Mouse (Mus musculus) c-Kit-positive CD71-negative TER-119-negative erythroid progenitor cells, embryonic 14.5 days (primary cell): Measurements from ENCODE around the gene Scn2b.

Experiments
- DNase-seq: peaks from one replicate; pipeline ENCODE4 v3.0.0-alpha.2; 2013; ENCODE audit warnings: low read depth

Gene Scn2b

GRCm38 (mm10) chr9:45119954-45120530 lies 2.5 kb downstream of the Scn2b start:
- DNase-seq: no peak

DNA sequence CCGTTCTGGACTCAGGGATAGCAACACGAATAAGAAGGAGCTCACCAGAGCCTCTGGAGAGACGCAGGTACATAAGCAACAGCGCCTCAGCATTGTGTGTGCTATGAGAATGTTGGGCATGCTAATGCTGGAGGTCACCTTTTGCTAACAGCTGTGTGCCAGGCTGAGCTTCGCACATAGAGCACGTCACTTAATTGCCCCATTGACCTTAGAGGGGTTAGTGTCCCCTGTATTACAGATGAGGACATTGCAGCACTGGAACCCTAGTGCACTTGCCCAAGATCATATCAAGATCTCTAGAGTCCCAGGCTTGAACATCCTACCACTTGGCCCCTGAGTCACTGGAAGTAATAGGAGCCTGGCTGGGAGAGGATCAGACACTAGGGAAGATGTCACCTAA lies 3.0 kb downstream of the Scn2b start:
- no peak for DNase-seq

DNA sequence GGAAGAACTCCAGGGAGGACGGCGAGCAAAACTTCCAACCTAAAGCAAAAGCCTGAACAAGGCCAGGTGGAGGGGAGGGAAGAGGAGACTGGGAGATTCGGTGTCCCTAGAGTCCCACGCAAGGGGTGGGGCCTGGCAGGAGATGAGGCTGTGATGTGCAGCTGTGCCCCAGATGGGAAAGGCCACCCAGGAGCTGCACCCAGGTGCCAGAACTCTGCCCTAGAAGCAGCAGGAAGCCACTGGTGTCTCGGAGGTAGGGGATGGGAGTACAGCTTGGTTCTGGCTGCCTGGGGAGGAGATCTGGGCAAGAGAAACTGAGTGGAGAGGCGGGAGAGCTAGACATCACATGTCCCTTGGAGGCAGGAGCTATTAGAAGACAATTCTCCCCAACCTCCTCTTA lies 3.4 kb downstream of the Scn2b start:
- DNase-seq: no peak

DNA sequence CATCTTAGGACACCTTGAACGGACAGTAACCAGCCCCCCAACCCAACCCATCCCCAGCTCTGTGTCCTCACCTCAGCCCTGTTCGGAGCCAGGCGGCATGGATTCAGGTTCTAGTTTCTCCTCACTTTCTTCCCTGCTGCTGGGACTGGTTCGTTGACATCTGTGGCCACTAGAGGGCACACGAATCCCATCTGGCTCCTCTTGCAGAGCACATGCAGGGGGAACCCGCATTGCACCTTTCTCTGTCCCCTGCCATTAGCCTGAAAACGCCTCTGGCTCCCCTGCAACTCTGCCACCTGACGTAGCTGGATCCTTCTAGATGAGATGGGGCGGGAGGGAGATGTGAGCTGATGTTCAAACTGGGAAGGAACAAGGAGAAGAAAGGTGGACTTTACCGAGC lies 4.2 kb downstream of the Scn2b start:
- peak; percentile 62 for DNase-seq

DNA sequence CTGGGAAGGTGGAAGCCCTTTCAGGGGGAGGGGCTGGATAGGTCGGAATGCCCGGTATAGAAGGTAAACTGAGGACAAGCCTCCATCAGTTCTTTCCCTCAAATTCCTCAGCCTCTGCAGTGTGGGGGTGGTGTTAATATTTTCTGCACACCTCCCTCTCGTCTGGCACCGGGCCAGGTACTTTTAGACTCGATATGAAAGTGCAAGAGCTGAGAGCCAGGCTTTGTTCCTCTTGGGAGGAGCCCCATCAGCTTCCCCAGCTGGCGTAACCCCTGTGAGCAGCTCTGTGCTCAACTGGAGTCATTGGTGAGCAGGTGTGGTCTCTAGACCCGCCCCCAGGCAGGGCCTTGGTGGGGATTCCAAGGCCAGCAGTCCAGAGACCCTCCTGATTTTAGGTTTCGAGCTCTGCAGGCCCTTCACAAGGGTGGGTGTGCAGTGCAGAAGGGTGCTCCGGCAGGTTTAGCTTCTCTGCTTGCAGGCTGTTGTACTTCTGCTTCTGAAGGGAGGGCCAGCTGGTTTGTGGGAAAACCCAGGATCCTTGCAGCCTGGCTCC lies 4.7 kb downstream of the Scn2b start:
- no peak for DNase-seq

DNA sequence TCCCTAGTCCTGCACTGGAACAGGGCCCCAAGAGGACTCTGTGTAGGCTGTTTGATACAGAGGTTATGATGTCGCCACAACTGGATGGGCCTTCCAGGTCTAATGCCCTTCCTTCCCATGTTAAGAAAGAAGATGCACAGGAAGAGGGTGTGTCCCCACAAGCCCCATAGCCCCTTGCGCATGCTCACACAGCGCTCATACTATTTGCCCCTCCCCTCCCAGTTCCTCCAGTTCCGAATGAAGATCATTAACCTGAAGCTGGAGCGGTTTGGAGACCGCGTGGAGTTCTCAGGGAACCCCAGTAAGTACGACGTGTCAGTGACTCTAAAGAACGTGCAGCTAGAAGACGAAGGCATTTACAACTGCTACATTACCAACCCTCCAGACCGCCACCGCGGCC lies 7.6 kb downstream of the Scn2b start:
- DNase-seq: no peak

DNA sequence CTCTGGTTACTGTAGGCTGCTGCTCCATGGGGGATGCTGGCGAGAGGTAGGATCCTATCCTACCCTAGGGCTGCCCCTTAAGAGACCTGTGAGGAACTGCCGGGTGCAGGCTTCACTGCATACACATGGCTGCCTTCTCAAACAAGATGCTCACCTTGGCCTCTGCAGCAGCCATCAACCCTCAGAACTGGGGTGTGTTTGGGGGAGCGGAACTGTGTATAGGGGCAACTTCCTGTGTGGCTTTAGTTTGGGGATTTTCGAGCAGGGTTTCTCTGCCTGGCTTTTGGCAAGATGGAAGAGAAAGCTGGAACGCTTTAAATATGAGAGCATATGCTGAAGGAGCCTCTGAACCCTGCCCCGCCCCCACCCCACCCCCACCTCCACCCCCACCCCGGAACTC lies 9.4 kb downstream of the Scn2b start:
- no peak for DNase-seq

DNA sequence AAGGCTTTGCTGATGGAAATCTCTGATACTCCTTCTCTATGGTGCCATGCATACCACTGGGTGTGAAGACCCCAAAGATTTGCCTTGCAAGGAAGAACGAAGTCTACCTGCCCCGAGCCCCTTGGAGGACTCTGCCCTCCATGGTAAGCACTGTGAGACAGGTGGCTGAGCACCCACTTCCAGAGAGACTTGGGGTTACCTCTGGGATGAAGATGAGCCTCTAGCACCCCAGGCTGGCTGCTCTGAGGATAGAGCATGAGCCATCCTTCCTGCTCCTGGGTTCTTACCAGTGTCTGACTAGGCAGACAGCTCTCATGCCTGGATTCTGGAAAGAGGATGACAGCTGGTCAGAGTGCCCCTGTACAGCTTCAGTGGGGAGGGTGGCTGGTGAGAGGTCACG lies 12.5 kb downstream of the Scn2b start:
- DNase-seq: no peak

- no peak for DNase-seq
Observed at GRCm38 (mm10) chr9:45133484-45134310, 16.1 kb downstream of the Scn2b start.

DNA sequence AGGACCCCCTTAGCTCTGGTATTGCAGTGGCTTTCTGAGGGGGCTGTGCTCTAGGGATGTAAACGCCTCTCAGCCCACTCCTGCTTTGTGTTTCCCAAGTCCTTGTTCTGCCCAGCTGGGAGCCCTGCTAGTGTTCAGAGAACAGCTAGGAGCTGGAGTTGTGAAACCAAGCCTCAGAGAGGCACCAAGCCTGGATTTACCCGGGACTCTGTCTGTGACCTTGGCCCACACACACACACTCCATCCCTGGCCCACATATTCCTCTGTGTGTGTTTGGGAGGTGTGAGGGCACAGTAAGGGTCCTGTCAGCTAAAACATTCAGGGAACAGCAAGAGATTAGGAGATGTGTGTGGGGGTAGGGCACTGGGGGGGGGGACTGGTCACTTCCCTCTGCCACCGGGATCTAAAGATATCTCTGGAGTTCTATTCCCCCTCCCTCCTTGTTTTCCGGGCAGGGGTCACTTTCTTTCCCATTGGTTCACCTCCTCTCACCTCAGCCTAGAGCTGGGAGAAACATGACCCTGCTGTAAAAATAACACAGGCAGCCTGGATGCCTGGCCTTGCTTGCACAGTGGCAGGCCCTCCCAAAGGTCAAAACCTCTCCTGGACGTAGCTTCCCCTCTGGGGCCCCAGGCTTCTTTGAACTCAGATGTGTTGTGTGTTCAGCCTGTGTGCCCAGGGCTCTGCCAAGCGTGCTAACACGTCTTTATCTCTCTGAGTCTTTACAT lies 19.0 kb downstream of the Scn2b start:
- no peak for DNase-seq

- no peak for DNase-seq
Observed at GRCm38 (mm10) chr9:45138191-45139032, 20.8 kb downstream of the Scn2b start, which contains the start of gene Scn4b. Scn4b (plus strand) TSS chr9:45138395.

GRCm38 (mm10) chr9:45139082-45139481 lies 21.5 kb downstream of the Scn2b start:
- no peak for DNase-seq

- DNase-seq: no peak
Observed at GRCm38 (mm10) chr9:45140945-45141344, 23.4 kb downstream of the Scn2b start.

GRCm38 (mm10) chr9:45142686-45143085 lies 25.1 kb downstream of the Scn2b start:
- DNase-seq: no peak

DNA sequence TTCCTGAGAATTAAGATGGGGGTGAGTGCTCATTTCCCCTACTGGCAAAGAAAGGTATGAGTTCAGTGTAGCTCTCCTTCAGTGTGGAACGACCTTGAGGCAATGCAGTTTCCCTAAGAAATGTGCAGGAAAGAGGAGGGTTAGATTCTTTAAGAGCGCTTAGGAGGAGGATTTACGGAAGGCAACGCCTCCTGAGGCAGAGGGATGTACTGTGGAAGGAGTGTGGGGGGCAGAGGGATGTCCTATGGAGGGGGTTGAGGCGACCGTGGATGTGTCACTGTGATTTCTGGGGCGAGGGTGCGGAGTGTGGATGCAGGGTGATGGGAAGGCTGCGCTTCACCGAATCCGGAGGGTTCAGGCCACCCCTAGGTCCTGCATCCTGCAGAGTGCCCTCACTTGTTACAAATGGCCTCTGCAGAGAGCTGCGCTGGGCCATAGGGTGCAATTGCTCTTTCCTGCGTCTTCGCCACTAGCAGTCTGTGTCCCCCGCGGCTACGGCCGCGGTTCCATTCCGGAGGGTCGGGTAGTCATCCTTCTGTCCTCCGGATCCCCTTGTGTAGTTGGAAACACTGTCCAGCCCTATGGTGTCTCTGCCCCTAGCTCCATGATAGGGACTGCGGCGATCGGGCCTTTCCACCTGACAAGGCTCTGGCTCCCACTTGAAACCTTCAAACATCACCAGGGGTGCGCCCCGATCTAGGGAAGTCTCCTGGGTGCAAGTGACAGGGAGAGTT lies 28.1 kb downstream of the Scn2b start:
- no peak for DNase-seq

GRCm38 (mm10) chr9:45146267-45146597 lies 28.6 kb downstream of the Scn2b start:
- DNase-seq: no peak

DNA sequence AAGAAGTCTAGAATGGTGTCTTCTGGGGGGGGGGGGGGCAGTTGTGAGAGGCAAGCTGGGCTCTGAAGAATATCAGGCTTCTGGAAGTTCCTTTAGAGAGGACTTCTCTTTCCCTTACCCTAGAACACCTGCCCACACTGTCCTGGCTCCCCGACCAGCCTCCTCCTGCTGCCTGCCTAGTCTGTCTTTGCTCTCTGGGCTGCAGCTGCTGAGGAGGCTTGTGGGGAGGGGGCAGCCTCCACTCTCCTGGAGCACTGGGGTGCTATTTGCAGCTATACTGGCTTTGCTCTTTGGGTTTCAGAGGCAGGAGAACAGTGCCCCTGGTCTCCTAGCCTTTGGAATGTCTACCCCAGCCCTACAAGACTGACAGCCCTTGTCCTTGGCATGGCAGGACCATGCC lies 33.4 kb downstream of the Scn2b start:
- DNase-seq: no peak

- DNase-seq: no peak
Observed at GRCm38 (mm10) chr9:45153361-45153760, 35.8 kb downstream of the Scn2b start.

GRCm38 (mm10) chr9:45167903-45168302 lies 50.3 kb downstream of the Scn2b start:
- no peak for DNase-seq

DNA sequence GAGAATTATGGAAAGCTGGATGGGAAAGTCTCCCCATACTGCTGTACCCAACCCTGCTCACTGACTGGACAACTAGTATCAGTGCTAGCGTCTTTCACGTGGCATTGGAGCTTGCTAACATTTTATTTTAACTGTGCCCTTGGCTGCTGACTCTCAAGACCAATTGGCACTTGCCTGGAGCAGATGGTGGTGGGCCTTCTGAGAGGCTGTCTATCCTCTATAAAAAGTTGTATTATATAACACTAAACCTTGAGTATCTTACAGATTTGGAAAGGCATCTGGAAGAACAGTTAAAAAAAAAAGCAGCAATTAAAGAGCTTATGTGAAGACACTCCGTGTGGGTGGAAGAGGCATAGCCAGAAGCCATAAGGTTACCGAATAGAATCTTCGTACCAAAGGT lies 52.6 kb downstream of the Scn2b start:
- no peak for DNase-seq

- no peak for DNase-seq
Observed at GRCm38 (mm10) chr9:45171073-45171610, 53.6 kb downstream of the Scn2b start.
